Mouse (Mus musculus) intestine, embryonic 15.5 days (tissue): ENCODE data around the gene Ak8. TPM values are rescaled to one million over a fixed set of nuclear protein-coding genes. Genes with fewer than 3 reads are reported as not detected.
A peak's percentile ranks its signal among the peaks of the same experiment; 100 is the strongest.

Experiments used
- ATAC-seq: fragments of 200-750 bp; cut with Nextera tagmentation; 2 replicates; pipeline ENCODE4 v1.8.0; 2017; ENCODE audit warnings: moderate TSS enrichment, moderate library complexity
- H3K27ac ChIP-seq: fragments of 300-500 bp; sonication (generic); 2 replicates; pipeline ENCODE4 v1.5.1; 2015; ENCODE audit warnings: mild to moderate bottlenecking, inconsistent platforms
- H3K27me3 ChIP-seq: fragments of 300-500 bp; sonication (generic); replicated peaks from 2 replicates; pipeline ENCODE4 v1.6.1; 2015; ENCODE audit warnings: inconsistent platforms
- H3K36me3 ChIP-seq: fragments of 300-500 bp; sonication (generic); 2 replicates; pipeline ENCODE4 v1.6.1; 2015; ENCODE audit warnings: inconsistent platforms
- H3K4me1 ChIP-seq: fragments of 300-500 bp; sonication (generic); replicated peaks from 2 replicates; pipeline ENCODE4 v1.6.1; 2015; ENCODE audit warnings: inconsistent platforms
- H3K4me2 ChIP-seq: fragments of 300-500 bp; sonication (generic); replicated peaks from 2 replicates; pipeline ENCODE4 v1.6.1; 2015; ENCODE audit warnings: mild to moderate bottlenecking, inconsistent platforms
- H3K4me3 ChIP-seq: fragments of 300-500 bp; sonication (generic); replicated peaks from 2 replicates; pipeline ENCODE4 v1.5.1; 2015; ENCODE audit warnings: inconsistent platforms
- H3K9ac ChIP-seq: fragments of 300-500 bp; sonication (generic); 2 replicates; pipeline ENCODE4 v1.6.1; 2015; ENCODE audit warnings: inconsistent platforms
- H3K9me3 ChIP-seq: fragments of 300-500 bp; sonication (generic); 2 replicates; pipeline ENCODE4 v1.6.1; 2016; ENCODE audit warnings: inconsistent platforms
- WGBS: fragments of 180-500 bp; shearing (Covaris S2); methylation state at CpG from one replicate; pipeline ENCODE4 v1.1.7; 2015; 5-methylcytosine and 5-hydroxymethylcytosine counted together
- polyA plus RNA-seq: library from polyadenylated mRNA; unstranded; fragments of >200 nt; fragmentation: Nextera tagmentation; extraction: Ambion mirVana; gene quantifications from 2 replicates; pipeline ENCODE4 v1.2.1, GENCODE M21; 2015

Ak8 gene
- polyA plus RNA-seq, 1 experiment from 2014 or later = 0.44 TPM

DNA sequence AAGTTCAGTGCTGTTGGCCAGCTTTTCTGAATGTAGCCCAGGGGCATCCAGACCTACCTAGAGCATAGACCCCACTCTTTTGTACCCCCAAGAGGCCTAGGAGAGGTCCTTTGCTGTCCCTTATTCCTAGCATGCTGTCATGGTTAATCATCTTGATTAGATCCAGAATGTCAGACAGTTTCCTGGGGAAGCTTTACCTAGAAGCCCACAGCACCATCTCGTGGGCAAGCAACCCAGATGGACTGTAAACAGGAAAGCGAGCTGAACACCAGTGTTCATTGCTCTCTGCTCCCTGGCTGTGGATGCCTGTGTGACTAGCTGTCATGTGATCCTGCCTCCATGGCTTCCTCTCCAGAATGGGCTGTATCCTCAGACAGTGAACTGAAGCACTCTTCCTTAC lies 76.8 kb downstream of the Ak8 start:
- Histone ChIP-seq H3K4me2 (no peak overlapping the region), H3K4me1 (no peaks in the 10 kb centered on the region), H3K4me3 (no peak overlapping the region), H3K9me3 (no peaks in the 10 kb centered on the region), H3K27me3 (no peaks in the 10 kb centered on the region), H3K27ac (no peak overlapping the region), H3K36me3 (no peaks in the 10 kb centered on the region), H3K9ac (no peak overlapping the region)
- 52% methylated on average over 2 of the region's 2 CpGs for WGBS
- ATAC-seq = no peak

DNA sequence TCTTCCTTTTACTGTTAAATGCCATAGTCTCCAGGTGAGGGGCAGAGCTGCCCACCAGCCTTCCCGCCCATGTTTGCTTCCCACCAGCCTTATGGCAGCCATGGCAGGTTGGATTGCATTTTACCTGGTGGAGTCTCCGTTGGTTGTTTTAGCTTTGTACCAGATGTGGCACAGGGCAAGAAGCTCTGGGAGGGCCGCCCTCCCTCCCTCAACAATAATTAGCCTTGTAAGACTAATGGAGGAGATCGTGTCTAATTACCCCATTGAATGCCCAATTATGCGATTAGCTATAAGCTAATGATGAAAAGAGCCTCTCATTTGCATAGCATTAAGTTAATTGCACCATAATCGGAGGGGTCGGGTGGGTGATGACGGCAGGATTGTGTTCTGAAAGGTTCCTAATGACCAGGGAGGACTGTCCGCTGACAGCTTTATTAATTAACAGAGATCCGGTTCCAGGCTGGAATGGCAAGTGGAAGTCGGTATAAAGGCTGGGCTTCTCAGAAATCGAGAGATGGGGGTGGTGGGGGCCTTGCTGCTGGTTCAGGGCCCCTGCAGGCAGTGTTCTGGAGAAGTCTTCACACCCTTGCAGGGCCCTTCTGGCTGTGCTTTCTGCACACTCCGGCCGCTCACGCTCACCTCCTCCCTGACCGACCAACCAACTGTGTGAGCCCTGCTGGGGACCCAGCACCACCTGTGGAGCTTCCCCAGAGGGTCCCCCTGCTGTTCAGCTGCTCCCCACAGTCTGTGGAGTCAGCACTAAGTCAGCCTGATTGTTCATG lies 80.2 kb downstream of the Ak8 start:
- Histone ChIP-seq H3K9me3 (no peaks in the 10 kb centered on the region), H3K9ac (no peak overlapping the region), H3K36me3 (no peaks in the 10 kb centered on the region), H3K4me1 (no peaks in the 10 kb centered on the region), H3K27me3 (no peaks in the 10 kb centered on the region), H3K27ac (no peak overlapping the region), H3K4me3 (no peak overlapping the region), H3K4me2 (no peak overlapping the region)
- WGBS = 71% methylated on average over 16 of the region's 16 CpGs
- ATAC-seq = no peak

DNA sequence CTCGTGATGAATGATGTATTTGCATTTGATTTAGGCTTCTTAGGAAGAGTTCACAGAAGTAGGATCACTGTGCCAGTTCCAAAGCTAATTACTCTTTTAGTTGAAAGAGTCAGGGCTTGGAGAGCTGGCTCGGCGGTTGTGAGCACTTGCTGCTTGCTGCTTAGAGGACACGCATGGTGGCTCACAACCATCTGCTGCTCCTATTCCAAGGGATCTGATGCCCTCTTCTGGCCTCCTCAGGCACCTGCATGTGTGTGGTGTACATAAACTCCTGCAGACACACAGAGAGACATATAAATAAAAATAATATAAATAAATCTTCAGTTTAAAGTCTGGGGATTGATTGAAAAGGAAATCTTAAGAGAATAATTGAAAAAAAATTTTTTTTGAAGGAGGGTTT lies 81.3 kb downstream of the Ak8 start:
- Histone ChIP-seq H3K4me1 (no peaks in the 10 kb centered on the region), H3K9me3 (no peaks in the 10 kb centered on the region), H3K4me2 (no peak overlapping the region), H3K4me3 (no peak overlapping the region), H3K27me3 (no peaks in the 10 kb centered on the region), H3K9ac (no peak overlapping the region), H3K36me3 (no peaks in the 10 kb centered on the region), H3K27ac (no peak overlapping the region)
- no peak for ATAC-seq
- 88% methylated on average over 4 of the region's 4 CpGs for WGBS

DNA sequence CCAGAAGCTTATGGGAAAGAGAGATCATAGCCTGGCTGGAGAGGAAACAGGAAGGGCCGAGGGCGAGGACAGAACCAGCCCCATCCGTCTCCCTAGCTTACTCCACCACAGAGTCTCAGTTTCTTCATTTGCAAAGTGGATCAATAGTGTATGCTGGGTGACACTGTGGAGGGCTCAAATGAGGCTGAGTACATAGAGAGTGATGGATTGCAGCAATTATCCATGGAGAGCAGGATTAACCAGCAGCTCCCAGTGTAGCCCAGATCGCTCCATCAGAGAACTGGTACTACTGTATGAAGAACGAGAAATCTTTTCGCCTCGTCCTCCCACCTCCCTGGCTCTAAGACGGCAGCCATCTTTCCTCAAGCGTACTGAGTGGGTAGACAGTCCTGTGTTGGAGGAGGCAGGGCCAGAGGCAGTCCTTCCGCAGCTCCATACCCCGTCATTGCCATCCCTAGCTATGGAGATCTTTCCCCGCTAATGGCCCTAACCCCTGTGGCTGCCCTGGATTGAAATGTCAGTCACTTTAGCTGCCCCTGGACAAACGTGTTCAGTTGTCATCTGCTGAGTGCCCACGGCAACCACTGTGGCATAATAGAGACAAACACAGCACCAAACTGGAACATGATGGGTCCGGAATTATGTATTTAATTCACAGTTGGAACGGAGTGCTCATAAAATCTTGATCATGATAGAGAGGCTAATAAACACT lies 86.5 kb downstream of the Ak8 start:
- no peak for ATAC-seq
- WGBS = 71% methylated on average over 16 of the region's 16 CpGs
- Histone ChIP-seq H3K27ac (no peak overlapping the region), H3K4me2 (no peak overlapping the region), H3K27me3 (no peaks in the 10 kb centered on the region), H3K4me3 (no peak overlapping the region), H3K4me1 (no peaks in the 10 kb centered on the region), H3K36me3 (no peaks in the 10 kb centered on the region), H3K9ac (no peak overlapping the region), H3K9me3 (no peaks in the 10 kb centered on the region)

DNA sequence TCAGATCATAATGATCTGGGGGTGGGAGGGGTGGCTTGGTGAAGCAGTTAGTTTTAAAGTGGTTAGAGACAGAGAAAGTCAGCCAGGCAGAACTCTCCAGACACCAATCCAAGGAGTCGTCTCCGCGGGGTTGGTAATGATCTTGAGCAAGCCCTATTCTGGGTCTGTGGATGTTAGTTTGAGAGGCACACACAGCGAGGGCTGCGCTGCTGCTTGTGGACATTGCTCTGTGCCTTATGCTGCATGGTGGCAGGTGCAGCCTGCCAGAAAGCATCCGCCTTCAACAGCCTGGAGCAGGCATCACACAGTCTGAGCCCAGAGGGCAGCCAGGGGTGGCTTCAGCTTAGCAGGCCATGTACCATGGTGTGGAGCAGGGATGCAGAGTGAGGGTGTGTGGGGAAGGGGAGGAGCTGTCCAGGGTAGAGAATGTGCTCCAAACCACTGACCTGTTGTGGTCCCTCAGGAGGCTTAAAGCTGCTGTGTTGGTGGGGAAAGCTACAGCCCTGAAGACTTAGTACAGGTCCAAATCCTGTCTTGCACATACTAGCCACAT lies 87.2 kb downstream of the Ak8 start:
- no peak overlapping the region for H3K4me3 ChIP-seq
- no peak for ATAC-seq
- H3K27ac ChIP-seq = no peak overlapping the region
- H3K4me2 ChIP-seq = no peak overlapping the region
- H3K9me3 ChIP-seq = no peaks in the 10 kb centered on the region
- 73% methylated on average over 6 of the region's 6 CpGs for WGBS
- H3K36me3 ChIP-seq = no peaks in the 10 kb centered on the region
- H3K27me3 ChIP-seq = no peaks in the 10 kb centered on the region
- no peaks in the 10 kb centered on the region for H3K4me1 ChIP-seq
- no peak overlapping the region for H3K9ac ChIP-seq

DNA sequence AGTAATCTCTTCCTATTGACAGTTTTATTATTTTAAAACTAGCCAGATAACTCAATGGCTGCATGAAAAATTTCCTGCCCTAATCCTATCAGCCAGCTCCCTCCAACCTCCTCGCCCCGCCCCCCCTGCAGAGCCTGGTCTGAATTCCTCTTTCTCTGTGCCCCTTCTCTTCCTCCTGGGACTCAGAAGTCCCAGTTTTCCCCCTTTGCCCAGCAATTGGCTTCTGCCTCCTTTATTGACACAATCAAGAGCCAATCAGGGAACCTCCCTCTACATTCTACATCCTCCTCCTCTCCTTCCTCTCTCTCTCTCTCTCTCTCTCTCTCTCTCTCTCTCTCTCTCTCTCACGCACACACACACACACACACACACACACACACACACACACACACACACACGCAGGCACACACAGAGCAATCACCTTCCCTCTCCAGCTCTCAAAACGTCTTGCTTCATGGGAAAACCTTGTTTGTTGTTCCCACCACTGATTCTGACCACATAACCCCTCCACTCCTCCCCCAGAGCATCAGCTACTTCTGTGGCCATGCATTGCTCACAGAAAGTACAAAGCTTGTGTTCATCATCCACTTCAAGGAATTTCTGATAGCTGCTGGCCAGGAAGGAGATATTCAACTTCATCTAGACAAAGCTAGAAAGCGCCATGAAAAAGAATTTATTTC lies 93.1 kb downstream of the Ak8 start:
- WGBS = 16% methylated on average over 6 of the region's 6 CpGs
- Histone ChIP-seq H3K4me3 (no peak overlapping the region), H3K36me3 (no peaks in the 10 kb centered on the region), H3K27me3 (no peaks in the 10 kb centered on the region), H3K27ac (no peak overlapping the region), H3K9me3 (no peaks in the 10 kb centered on the region), H3K4me2 (peak overlapping the region; percentile 30), H3K9ac (no peak overlapping the region), H3K4me1 (no peaks in the 10 kb centered on the region)
- peak; percentile 93 for ATAC-seq

DNA sequence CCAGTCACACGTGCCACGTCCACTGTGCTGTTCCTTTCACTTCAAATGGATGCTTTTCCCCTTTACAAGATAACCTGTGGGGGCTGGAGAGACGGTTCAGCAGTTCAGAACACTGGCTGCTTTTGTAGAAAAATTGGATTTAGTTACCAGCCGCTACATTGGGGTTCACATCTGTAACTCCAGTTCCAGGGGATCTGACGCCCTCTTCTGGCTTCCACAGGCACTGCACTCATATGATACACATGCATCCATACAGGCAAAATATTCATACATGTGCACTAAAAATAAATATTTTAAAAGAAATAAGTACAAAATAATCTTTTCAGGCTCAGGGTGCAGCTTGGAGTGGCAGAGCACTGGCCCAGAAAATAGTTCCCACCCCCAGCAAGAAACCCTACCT lies 94.7 kb downstream of the Ak8 start:
- no peak overlapping the region for H3K4me3 ChIP-seq
- 80% methylated on average over 5 of the region's 5 CpGs for WGBS
- no peak overlapping the region for H3K9ac ChIP-seq
- H3K36me3 ChIP-seq = no peaks in the 10 kb centered on the region
- H3K9me3 ChIP-seq = no peaks in the 10 kb centered on the region
- H3K27ac ChIP-seq = no peak overlapping the region
- no peaks in the 10 kb centered on the region for H3K4me1 ChIP-seq
- no peak overlapping the region for H3K4me2 ChIP-seq
- no peaks in the 10 kb centered on the region for H3K27me3 ChIP-seq
- no peak for ATAC-seq

DNA sequence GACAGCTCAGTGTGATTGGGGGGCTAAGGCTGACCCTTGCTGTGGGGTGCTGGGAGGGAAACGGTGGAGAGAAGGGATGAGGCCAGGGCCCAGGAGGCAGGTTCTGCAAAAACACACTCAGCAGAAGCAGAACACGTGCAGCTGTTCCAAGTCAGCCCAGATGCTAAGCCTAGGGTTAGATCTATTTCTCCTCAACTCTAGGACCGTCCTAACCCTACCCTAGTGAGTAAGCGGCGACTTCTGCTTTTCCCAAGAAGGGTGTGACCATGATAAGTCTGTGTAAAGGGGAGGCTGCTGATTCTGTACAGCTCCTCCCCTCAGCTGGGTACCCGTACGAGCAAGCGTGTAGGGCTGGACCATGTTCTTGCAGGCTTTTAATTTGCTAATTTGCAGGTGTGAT lies 96.3 kb downstream of the Ak8 start:
- Histone ChIP-seq H3K4me3 (no peak overlapping the region), H3K36me3 (no peaks in the 10 kb centered on the region), H3K27me3 (no peaks in the 10 kb centered on the region), H3K9ac (no peak overlapping the region), H3K27ac (no peak overlapping the region), H3K4me1 (no peaks in the 10 kb centered on the region), H3K4me2 (no peak overlapping the region), H3K9me3 (no peaks in the 10 kb centered on the region)
- 60% methylated on average over 8 of the region's 8 CpGs for whole genome bisulfite sequencing
- no peak for ATAC-seq

DNA sequence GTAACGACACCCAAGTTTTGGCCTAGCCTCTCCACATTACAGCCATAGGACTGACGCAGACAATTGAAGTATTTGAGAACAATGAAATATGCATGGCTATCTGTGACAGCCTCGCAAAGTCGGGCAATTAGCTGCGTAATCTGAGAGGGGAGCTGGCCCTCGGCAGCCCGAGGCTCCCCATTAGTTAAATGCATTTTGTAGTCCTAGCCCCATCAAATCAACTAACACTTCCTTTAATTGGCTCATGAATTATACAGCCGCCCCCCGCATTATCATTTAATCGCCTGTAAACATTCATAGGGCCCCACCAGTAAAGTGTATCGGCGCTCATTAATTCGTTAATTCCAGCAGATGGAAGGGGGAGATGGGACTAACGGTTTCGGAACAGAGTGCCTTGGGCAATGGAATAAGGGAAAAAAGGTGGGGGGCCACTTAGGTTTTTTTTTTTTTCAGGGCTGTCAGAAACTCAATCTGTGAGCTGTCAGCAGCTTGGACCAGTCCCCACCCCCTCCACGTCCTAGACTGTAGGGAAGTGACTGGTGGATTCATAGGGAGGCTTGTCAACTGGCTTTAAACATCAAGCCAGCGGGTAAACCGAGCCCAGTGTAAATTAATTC lies 97.6 kb downstream of the Ak8 start:
- Histone ChIP-seq H3K9me3 (no peaks in the 10 kb centered on the region), H3K36me3 (no peaks in the 10 kb centered on the region), H3K4me2 (no peak overlapping the region), H3K4me3 (no peak overlapping the region), H3K27me3 (no peaks in the 10 kb centered on the region), H3K4me1 (no peaks in the 10 kb centered on the region), H3K9ac (no peak overlapping the region), H3K27ac (no peak overlapping the region)
- ATAC-seq = no peak
- WGBS = 61% methylated on average over 18 of the region's 18 CpGs

DNA sequence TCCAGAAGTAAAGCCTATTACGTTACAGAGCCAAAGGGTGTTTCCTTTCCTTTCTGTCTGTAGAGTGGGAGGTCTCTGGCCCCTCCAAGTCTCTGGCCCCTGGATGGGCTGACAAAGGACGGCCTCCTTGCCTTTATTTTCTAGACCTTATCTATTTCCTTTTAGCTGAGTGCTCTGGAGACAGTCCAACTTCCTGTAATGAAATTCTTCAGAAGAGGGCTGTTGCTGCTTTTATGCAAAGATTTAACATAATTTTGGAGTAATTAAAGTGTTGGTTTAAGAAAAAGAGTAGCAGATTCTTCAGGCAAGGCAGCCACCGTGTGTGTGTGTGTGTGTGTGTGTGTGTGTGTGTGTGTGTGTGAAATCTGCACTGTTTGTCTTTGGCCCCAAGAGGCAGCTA lies 98.4 kb downstream of the Ak8 start:
- no peak overlapping the region for H3K27ac ChIP-seq
- no peaks in the 10 kb centered on the region for H3K9me3 ChIP-seq
- WGBS = 38% methylated on average over 3 of the region's 3 CpGs
- no peaks in the 10 kb centered on the region for H3K4me1 ChIP-seq
- H3K27me3 ChIP-seq = no peaks in the 10 kb centered on the region
- ATAC-seq = no peak
- H3K4me3 ChIP-seq = no peak overlapping the region
- H3K9ac ChIP-seq = no peak overlapping the region
- no peaks in the 10 kb centered on the region for H3K36me3 ChIP-seq
- H3K4me2 ChIP-seq = no peak overlapping the region

DNA sequence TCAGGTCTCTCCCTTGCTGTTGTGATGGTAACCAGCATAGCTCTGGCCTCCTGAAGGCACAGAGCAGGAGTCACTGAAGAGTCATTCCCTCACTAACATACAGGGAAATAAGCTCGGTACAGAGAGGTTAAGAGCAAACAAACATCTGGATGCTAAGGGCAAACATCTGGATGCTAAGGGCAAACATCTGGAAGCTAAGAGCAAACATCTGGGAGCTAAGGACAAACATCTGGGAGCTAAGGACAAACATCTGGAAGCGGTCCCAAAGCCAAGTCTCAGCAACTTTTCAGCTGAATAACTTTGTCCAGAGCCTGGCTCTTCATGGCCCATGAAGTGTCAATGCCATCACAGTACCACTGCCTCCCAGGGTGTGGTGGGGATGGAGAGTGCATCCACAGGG lies 99.6 kb downstream of the Ak8 start:
- H3K4me2 ChIP-seq = no peak overlapping the region
- H3K9ac ChIP-seq = no peak overlapping the region
- no peaks in the 10 kb centered on the region for H3K36me3 ChIP-seq
- no peaks in the 10 kb centered on the region for H3K9me3 ChIP-seq
- no peak overlapping the region for H3K27ac ChIP-seq
- WGBS = 33% methylated on average over 2 of the region's 2 CpGs
- H3K4me1 ChIP-seq = no peaks in the 10 kb centered on the region
- H3K27me3 ChIP-seq = no peaks in the 10 kb centered on the region
- no peak overlapping the region for H3K4me3 ChIP-seq
- ATAC-seq = no peak

DNA sequence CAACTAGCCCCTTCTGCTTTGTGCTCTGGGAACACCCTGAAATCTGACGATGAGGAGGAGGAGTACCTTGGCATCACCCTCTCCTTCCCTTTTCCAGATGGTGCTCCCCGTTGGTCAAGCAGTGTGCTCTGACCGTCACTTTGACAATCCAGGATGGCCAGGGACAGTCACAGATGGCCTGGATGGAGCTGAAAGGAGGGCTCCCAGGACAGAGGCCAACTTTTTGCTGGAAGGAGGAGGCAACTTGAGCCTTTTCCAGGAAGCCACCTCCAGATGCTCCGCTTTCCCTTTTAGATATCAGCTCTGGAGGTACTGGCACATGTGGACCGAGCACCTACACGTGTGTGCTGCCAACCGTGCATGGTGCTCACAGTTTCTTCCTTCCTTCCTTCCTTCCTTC lies 103.4 kb downstream of the Ak8 start:
- Histone ChIP-seq H3K4me2 (no peak overlapping the region), H3K4me1 (no peaks in the 10 kb centered on the region), H3K4me3 (no peak overlapping the region), H3K27ac (no peak overlapping the region), H3K27me3 (no peaks in the 10 kb centered on the region), H3K36me3 (no peaks in the 10 kb centered on the region), H3K9me3 (no peaks in the 10 kb centered on the region), H3K9ac (no peak overlapping the region)
- WGBS = 81% methylated on average over 7 of the region's 7 CpGs
- ATAC-seq = no peak
